Mouse (Mus musculus) kidney, postnatal 10 days (tissue): ENCODE measurements around the gene Tspear.
A peak's percentile ranks its signal among the peaks of the same experiment; 100 is the strongest.

Experiments used
- DNase-seq: peaks from one replicate; pipeline ENCODE4 v3.0.0; 2021; ENCODE audit warnings: mixed read lengths

Gene Tspear

GRCm38 (mm10) chr10:77797677-77798076 is 111.3 kb downstream of the Tspear start:
- no peak for DNase-seq

GRCm38 (mm10) chr10:77798164-77798920 is 112.0 kb downstream of the Tspear start:
- DNase-seq, result peak; percentile 27

GRCm38 (mm10) chr10:77798921-77799508 is 112.6 kb downstream of the Tspear start, which contains the start of gene Gm19668:
Gene Gm19668, minus strand, starts transcription at chr10:77799133.
- no peak for DNase-seq

- DNase-seq, result no peak
Observed at GRCm38 (mm10) chr10:77804095-77804494, 117.7 kb downstream of the Tspear start.

GRCm38 (mm10) chr10:77811743-77812142 is 125.4 kb downstream of the Tspear start, which contains the start of gene Gm9507:
Gene Gm9507, minus strand, starts transcription at chr10:77811843.
- DNase-seq, result no peak

GRCm38 (mm10) chr10:77814382-77814781 is 128.0 kb downstream of the Tspear start, which contains the start of gene Gm2696:
Gene Gm2696, plus strand, starts transcription at chr10:77814682.
- DNase-seq, result no peak

DNA sequence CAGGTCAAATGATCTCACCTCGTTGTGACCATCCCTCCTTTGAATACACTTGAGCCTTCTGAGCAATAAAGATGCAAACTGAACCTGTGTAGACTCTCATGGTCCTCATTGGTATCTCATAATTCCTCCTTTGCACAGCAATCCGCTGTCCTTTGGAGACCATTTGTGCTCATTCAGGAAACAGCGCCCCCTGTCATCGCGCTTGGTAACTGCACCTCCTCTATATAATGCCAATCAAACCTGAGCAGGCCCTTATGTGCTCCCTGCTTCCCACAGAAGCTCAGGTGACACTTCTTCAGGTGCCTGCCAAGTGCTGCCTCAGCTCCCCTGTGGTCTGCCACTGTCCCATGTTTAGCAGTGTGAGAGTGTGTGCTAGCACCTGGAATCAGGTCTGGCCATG is 129.1 kb downstream of the Tspear start:
- DNase-seq, result peak; percentile 24

DNA sequence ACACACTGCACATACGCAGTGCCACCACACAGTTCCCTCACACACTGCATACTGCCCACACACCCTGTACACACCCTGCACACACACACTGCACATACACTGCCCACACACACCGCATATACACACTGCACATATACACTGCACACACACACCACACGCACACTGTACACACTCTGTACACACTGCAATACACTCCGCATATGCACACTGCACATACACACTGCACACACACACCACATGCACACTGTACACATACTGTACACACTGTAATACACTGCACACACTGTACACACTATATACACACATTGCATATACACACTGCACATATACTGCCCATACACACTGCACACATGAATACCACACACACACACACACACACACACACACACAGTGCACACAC is 132.2 kb downstream of the Tspear start:
- no peak for DNase-seq

DNA sequence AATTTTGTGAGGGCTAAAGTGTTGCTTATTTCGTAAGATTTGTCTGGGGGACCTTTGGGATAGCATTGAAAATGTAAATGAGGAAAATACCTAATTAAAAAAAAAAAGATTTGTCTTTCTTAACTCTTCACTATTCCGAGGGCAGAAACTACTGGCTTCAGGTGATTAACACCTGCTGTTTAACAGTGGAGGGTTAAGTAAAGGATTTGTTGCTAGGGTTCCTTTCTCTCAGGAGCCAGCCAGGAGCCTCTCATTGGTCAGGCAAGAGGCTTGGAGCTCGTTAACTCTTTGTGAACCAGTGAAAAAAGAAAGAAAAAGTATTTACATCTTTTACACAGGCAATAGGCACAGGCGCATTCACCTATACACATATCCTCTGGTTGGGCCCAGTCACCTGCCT is 132.8 kb downstream of the Tspear start:
- no peak for DNase-seq

DNA sequence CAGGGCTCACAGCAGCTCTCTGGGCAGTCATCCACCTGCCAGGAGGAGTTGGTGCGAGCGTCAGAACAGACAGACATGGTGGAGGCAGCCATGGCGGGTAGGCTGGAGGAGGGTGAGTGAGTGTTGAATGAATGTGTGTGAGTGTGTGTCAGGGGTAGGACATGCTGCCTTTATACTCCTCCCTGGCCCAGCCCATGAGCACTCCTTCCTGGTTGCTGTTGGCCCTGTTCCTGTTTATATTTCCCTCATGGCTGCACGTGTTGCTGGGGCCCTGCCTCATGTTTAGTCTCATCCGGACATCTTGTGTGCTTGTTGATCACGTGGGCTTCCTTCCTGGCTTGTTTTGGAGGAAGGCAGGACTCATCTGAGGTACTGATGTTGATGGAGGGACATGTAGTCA is 140.6 kb downstream of the Tspear start, which contains the start of gene Krtap10-4:
Gene Krtap10-4 (minus strand): TSS at position 145 of the 400 bp plus-strand sequence.
- no peak for DNase-seq

GRCm38 (mm10) chr10:77835647-77836046 is 149.3 kb downstream of the Tspear start, which contains the start of gene Krtap10-10:
Gene Krtap10-10, plus strand, starts transcription at chr10:77835947.
- DNase-seq, result no peak

DNA sequence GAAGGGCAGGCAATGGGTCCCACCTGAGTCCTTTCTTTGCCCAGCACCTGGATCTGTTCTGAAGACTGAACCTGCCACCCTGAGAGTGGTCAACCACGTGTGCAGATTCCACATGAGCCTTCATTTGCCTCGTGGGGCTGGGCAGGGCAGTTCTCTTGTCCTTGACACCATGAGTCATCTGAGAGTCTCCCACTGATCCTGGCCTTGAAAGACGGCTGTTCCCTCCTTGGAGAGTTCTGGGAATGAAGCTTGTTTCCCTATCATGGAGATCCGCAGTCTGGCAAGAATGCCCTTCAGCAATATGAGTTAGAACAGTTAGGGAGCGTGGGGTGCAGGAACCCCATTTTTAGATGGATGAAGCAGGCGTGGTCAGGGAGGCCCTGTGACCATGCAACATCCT is 152.6 kb downstream of the Tspear start:
- no peak for DNase-seq

DNA sequence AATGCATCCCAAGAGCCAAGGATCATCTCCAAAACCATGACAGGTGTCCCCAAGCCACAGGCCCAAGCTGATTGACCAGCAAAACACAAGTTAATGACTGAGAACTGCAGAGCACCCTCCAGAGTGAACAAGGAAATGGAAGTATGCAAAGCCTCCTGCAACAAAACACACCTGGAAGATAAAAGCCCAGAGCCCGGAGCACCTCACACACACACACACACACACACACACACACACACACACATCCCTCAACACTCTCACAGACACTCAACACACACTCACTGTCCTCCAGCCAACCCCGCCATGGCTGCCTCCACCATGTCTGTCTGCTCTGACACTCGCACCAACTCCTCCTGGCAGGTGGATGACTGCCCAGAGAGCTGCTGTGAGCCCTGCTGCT is 160.1 kb downstream of the Tspear start, which contains the start of gene Gm36176:
Gene Gm36176 (plus strand): TSS at position 301 of the 400 bp plus-strand sequence.
- DNase-seq, result no peak

DNA sequence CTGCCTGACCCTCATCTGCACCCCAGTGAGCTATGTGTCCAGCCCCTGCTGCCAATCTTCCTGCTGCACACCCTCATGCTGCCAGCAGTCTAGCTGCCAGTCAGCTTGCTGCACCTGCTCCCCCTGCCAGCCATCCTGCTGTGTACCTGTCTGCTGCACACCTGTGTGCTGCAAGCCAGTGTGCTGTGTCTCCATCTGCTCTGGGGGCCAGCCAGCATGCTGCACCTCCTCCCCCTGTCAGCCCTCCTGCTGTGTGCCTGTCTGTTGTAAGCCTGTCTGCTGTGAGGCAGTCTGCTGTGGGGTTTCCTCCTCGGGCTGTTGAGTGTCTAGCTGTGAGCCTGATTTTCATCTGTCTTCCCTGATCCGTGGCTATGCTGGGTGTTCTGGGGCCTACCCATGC is 160.6 kb downstream of the Tspear start:
- no peak for DNase-seq

GRCm38 (mm10) chr10:77847538-77847937 is 161.2 kb downstream of the Tspear start:
- DNase-seq, result no peak

GRCm38 (mm10) chr10:77852559-77852958 is 166.2 kb downstream of the Tspear start, which contains the start of gene Gm10318:
Gene Gm10318, plus strand, starts transcription at chr10:77852859.
- DNase-seq, result no peak

- DNase-seq, result no peak
Observed at GRCm38 (mm10) chr10:77861675-77862074, 175.3 kb downstream of the Tspear start, which contains the start of gene Gm3285. Gene Gm3285, plus strand, starts transcription at chr10:77861975.

- DNase-seq, result peak; percentile 67
Observed at GRCm38 (mm10) chr10:77864067-77864761, 177.8 kb downstream of the Tspear start.

DNA sequence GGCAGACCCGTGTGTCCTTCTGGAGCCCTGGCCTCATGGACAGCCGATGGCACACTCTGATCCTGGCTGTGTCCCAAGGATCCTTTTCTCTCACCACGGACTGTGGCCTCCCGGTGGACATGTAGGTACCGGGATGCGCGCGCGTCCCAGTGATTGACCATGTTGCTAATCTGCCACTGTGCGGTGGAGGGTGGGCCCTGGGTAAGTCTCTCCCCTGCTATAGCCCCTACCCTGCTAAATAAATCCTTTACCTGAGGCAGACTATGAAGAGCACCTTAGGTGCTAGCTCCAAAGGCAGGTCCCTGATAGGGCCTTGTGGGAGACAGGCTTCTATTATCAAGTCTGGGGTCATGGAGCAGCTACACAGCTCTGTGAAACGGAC is 178.4 kb downstream of the Tspear start:
- DNase-seq, result no peak

GRCm38 (mm10) chr10:77867546-77867945 is 181.2 kb downstream of the Tspear start:
- DNase-seq, result peak; percentile 43

DNA sequence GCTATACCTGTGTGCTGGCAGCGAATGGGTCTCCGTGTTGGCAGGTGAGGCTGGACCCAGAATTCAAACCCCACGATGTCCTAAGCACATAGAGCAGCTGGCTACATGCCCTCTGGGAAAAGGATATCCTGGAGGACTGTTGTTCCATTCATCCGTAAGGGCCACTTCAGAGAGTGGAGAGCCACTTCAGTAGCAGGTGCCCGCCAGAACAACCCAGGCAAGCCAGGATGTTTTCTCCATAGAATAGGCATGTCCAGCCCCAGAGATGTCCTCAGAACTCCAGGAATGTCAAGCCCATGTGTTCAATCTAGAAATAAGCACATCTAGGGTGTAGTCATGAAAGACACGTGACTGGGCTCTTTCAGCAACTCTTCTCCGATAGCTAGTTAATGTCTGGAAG is 183.3 kb downstream of the Tspear start:
- DNase-seq, result no peak

- peak; percentile 47 for DNase-seq
Observed at GRCm38 (mm10) chr10:77878985-77879384, 192.6 kb downstream of the Tspear start.

DNA sequence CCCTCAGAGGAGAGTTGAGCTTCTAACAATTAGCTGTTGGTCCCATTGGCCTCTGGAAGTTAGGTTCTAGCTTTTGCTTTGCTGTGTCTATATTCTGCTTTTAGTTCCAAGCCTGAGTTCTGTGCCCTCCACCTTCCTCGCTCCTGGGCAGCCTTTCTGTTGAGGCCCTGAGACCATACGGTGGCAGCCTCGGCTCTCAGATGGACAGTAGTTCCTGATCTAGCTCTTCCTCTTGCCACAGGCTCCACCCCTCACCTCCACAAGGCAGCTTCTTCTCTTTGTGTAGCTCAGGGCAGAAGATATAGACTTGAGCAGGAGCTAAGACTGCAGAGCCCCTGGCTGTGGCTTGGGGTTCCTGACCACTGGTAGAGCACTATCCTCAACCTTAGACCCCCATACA is 193.9 kb downstream of the Tspear start:
- no peak for DNase-seq
